ENCODE assay signal across 8 mouse cellular contexts in genomic region chr16:18395620-18396036, GRCm38 (mm10). TPM values are rescaled to one million over a fixed set of nuclear protein-coding genes. Genes with fewer than 3 reads are reported as not detected.
A peak's percentile ranks its signal among the peaks of the same experiment; 100 is the strongest.
DNase-seq lines count a peak whose midpoint lies in the region; ATAC-seq and TF ChIP-seq lines count a peak whose summit lies in the region.
"Had no signal": no experiment of that assay in that cellular context is flagged by ENCODE, and none has a peak within 500 bp of the region (broad histone marks: within the 10 kb centered on the region; RNA-seq: fewer than 3 reads in every experiment).

No protein-coding gene starts in this region.

- peak; percentile 69 to 78 for DNase-seq in adrenal gland, adult 18-20 months (ENCODE audit: low spot score in 2 of 2)
- peak; percentile 52 to 64 for DNase-seq in cerebellum, adult 2 months
- no peak for DNase-seq in urinary bladder, postnatal 36 days (ENCODE audit: low spot score in 2 of 2)
- DNase-seq in thymus, adult 2 months = no peak
- DNase-seq in right cerebral cortex, postnatal 14 days = no peak
- DNase-seq: liver, embryonic 13.5 days had no signal

- 25% methylated on average over 6 of the region's 7 CpGs for WGBS in cerebellum, adult 2 months
- WGBS in heart, embryonic 16.5 days = 25% methylated on average over 6 of the region's 7 CpGs
- 26% methylated on average over 6 of the region's 7 CpGs for WGBS in lung, embryonic 15.5 days
- 92% methylated on average over 6 of the region's 7 CpGs for WGBS in thymus, adult 2 months

- H3K9ac ChIP-seq in heart, embryonic 16.5 days (ENCODE audit: low read length) = peak overlapping the region; percentile 65
- no peak overlapping the region for H3K9ac ChIP-seq in lung, embryonic 15.5 days
- H3K9ac ChIP-seq: liver, embryonic 13.5 days had no signal

- no peak for TF ChIP-seq CTCF in cerebellum, adult 2 months (IDR thresholded peaks at IDR 0.05; ENCODE audit: borderline replicate concordance, insufficient read depth, low read depth, low read length)
- TF ChIP-seq CTCF in thymus, adult 2 months (IDR thresholded peaks at IDR 0.05; ENCODE audit: borderline replicate concordance, control insufficient read depth, extremely low read depth, insufficient read depth, low read length, poor library complexity) = no peak

- H3K27ac ChIP-seq in cerebellum, adult 2 months (ENCODE audit: insufficient read depth, low read length) = peak overlapping the region; percentile 57
- peak overlapping the region; percentile 97 for H3K27ac ChIP-seq in heart, embryonic 16.5 days (ENCODE audit: low read length)
- peak overlapping the region; percentile 74 for H3K27ac ChIP-seq in lung, embryonic 15.5 days
- H3K27ac ChIP-seq in thymus, adult 2 months (ENCODE audit: control insufficient read depth, insufficient read depth, low read length) = no peak overlapping the region
- H3K27ac ChIP-seq: liver, embryonic 13.5 days had no signal

- no peaks in the 10 kb centered on the region for H3K27me3 ChIP-seq in cerebellum, adult 2 months (ENCODE audit: control insufficient read depth, insufficient read depth, low read length)
- no peaks in the 10 kb centered on the region for H3K27me3 ChIP-seq in heart, embryonic 16.5 days (ENCODE audit: control insufficient read depth, insufficient read depth, low read length)
- H3K27me3 ChIP-seq in lung, embryonic 15.5 days = no peaks in the 10 kb centered on the region
- H3K27me3 ChIP-seq in thymus, adult 2 months (ENCODE audit: control insufficient read depth, insufficient read depth, low read length) = no peaks in the 10 kb centered on the region
- H3K27me3 ChIP-seq: liver, embryonic 13.5 days had no signal

- H3K9me3 ChIP-seq in heart, embryonic 16.5 days (replicated peaks; ENCODE audit: control insufficient read depth, low read length) = no peaks in the 10 kb centered on the region
- no peaks in the 10 kb centered on the region for H3K9me3 ChIP-seq in lung, embryonic 15.5 days
- H3K9me3 ChIP-seq: liver, embryonic 13.5 days had no signal

- no peak overlapping the region for H3K4me3 ChIP-seq in cerebellum, adult 2 months (replicated peaks; ENCODE audit: insufficient read depth, low read depth, low read length)
- no peak overlapping the region for H3K4me3 ChIP-seq in heart, embryonic 16.5 days (ENCODE audit: low read length)
- no peak overlapping the region for H3K4me3 ChIP-seq in lung, embryonic 15.5 days
- H3K4me3 ChIP-seq in thymus, adult 2 months (ENCODE audit: control insufficient read depth, insufficient read depth, low read length) = no peak overlapping the region
- H3K4me3 ChIP-seq: liver, embryonic 13.5 days had no signal

- ATAC-seq in heart, embryonic 16.5 days (replicated peaks; ENCODE audit: extremely low read depth, insufficient read depth, low FRiP score) = peak; percentile 53
- 0 out of 2 replicates have a peak, but pooled peaks have one; percentile 2 for ATAC-seq in lung, embryonic 15.5 days (ENCODE audit: borderline replicate concordance, extremely low read depth, low FRiP score, low TSS enrichment)

- peaks cover 35% of the 10 kb centered on the region for H3K4me1 ChIP-seq in cerebellum, adult 2 months (ENCODE audit: control insufficient read depth, insufficient read depth, low read length)
- peaks cover 36% of the 10 kb centered on the region for H3K4me1 ChIP-seq in heart, embryonic 16.5 days (ENCODE audit: control insufficient read depth, insufficient read depth, low read length)
- peaks cover 46% of the 10 kb centered on the region for H3K4me1 ChIP-seq in lung, embryonic 15.5 days
- peaks cover 11% of the 10 kb centered on the region for H3K4me1 ChIP-seq in thymus, adult 2 months (replicated peaks; ENCODE audit: control insufficient read depth, insufficient read depth, low read length)

- H3K4me2 ChIP-seq in heart, embryonic 16.5 days (ENCODE audit: low read depth, low read length) = peak overlapping the region; percentile 51
- 0 out of 2 replicates have a peak overlapping the region, but pooled peaks have one; percentile 2 for H3K4me2 ChIP-seq in lung, embryonic 15.5 days
- H3K4me2 ChIP-seq: liver, embryonic 13.5 days had no signal

- no peak for TF ChIP-seq POLR2A in cerebellum, adult 2 months (IDR thresholded peaks at IDR 0.05; ENCODE audit: borderline replicate concordance, insufficient read depth, low read length)
- no peak for TF ChIP-seq POLR2A in thymus, adult 2 months (IDR thresholded peaks at IDR 0.05; ENCODE audit: control insufficient read depth, extremely low read depth, insufficient read depth, low read length, poor library complexity)

- peaks cover 27% of the 10 kb centered on the region for H3K36me3 ChIP-seq in heart, embryonic 16.5 days (ENCODE audit: control insufficient read depth, insufficient read depth)
- H3K36me3 ChIP-seq in lung, embryonic 15.5 days = peaks cover 23% of the 10 kb centered on the region
- peaks cover 6% of the 10 kb centered on the region; the same call in 1 of the 2 replicates for H3K36me3 ChIP-seq in thymus, adult 2 months (ENCODE audit: control insufficient read depth, insufficient read depth, low read length)

RNA-seq across cellular contexts. Expression of gene Txnrd2, which starts 30.6 kb away (rescaled TPM):
- total RNA-seq in adrenal gland, adult 18-20 months (2021) = 10 to 100 TPM; 75.6 to 98.9 TPM
- polyA plus RNA-seq in cerebellum, adult 2 months (2012; rRNA removed) = 20.6 and 23.1 TPM in 2 replicates
- polyA plus RNA-seq in heart, embryonic 16.5 days (2015; fragmentation: Nextera tagmentation; extraction: Ambion mirVana) = 38.4 and 39.6 TPM in 2 replicates
- polyA plus RNA-seq in lung, embryonic 15.5 days (2015; fragmentation: Nextera tagmentation; extraction: Ambion mirVana) = 22.7 and 23.4 TPM in 2 replicates
- polyA plus RNA-seq in thymus, adult 2 months (2012; rRNA removed) = 10.6 and 10.7 TPM in 2 replicates

RNA-seq across cellular contexts. Expression of gene Comt, which starts 31.0 kb away (rescaled TPM):
- total RNA-seq in adrenal gland, adult 18-20 months (2021) = 100 to 1,000 TPM; 191 to 384 TPM
- polyA plus RNA-seq in cerebellum, adult 2 months (2012; rRNA removed) = 145 and 146 TPM in 2 replicates
- polyA plus RNA-seq in heart, embryonic 16.5 days (2015; fragmentation: Nextera tagmentation; extraction: Ambion mirVana) = 128 and 142 TPM in 2 replicates
- polyA plus RNA-seq in lung, embryonic 15.5 days (2015; fragmentation: Nextera tagmentation; extraction: Ambion mirVana) = 112 and 122 TPM in 2 replicates
- polyA plus RNA-seq in thymus, adult 2 months (2012; rRNA removed) = 104 and 108 TPM in 2 replicates

RNA-seq across cellular contexts. Expression of gene Arvcf, which starts 47.6 kb away (rescaled TPM):
- total RNA-seq in adrenal gland, adult 18-20 months (2021) = 10 to 100 TPM; 26.6 to 27.5 TPM
- 34.7 and 38.7 TPM in 2 replicates for polyA plus RNA-seq in cerebellum, adult 2 months (2012; rRNA removed)
- polyA plus RNA-seq in heart, embryonic 16.5 days (2015; fragmentation: Nextera tagmentation; extraction: Ambion mirVana) = 33.1 and 39.5 TPM in 2 replicates
- 29.7 and 35.5 TPM in 2 replicates for polyA plus RNA-seq in lung, embryonic 15.5 days (2015; fragmentation: Nextera tagmentation; extraction: Ambion mirVana)
- polyA plus RNA-seq in thymus, adult 2 months (2012; rRNA removed) = 52.3 and 56.0 TPM in 2 replicates

RNA-seq across cellular contexts. Expression of gene Tango2, which starts 47.7 kb away (rescaled TPM):
- 10 to 100 TPM; 24.2 to 31.3 TPM for total RNA-seq in adrenal gland, adult 18-20 months (2021)
- 202 and 210 TPM in 2 replicates for polyA plus RNA-seq in cerebellum, adult 2 months (2012; rRNA removed)
- 72.9 and 74.6 TPM in 2 replicates for polyA plus RNA-seq in heart, embryonic 16.5 days (2015; fragmentation: Nextera tagmentation; extraction: Ambion mirVana)
- 24.6 and 33.0 TPM in 2 replicates for polyA plus RNA-seq in lung, embryonic 15.5 days (2015; fragmentation: Nextera tagmentation; extraction: Ambion mirVana)
- 53.7 and 67.3 TPM in 2 replicates for polyA plus RNA-seq in thymus, adult 2 months (2012; rRNA removed)

Comparison
In these comparisons a context has a peak if more than half of its experiments do, and no peak if none do; other contexts are left out.
1. DNase-seq: peak in adrenal gland, adult 18-20 months (2 of 2) and cerebellum, adult 2 months (2 of 2); none in urinary bladder, postnatal 36 days (0 of 2), thymus, adult 2 months (single experiment) and right cerebral cortex, postnatal 14 days (single experiment).